Mouse (Mus musculus): ENCODE measurements around the gene Cytip. TPM values are rescaled to one million over a fixed set of nuclear protein-coding genes. Genes with fewer than 3 reads are reported as not detected.
"Not testable (repeated sequence)": the region's sequence is repeated elsewhere in the genome, so short reads cannot be mapped to it uniquely, and the experiment has no call there.

The Cytip gene
- polyA plus RNA-seq, 1 experiment from 2014 or later: 20.1 TPM

GRCm38 (mm10) chr2:58107887-58108286 lies 87.4 kb downstream of the Cytip start:
- not testable (repeated sequence) for H3K36me3 ChIP-seq (ENCODE audit: inconsistent target); H3K4me3 ChIP-seq (ENCODE audit: inconsistent target); H3K27ac ChIP-seq; H3K79me2 ChIP-seq (ENCODE audit: inconsistent target)
- 94% methylated on average over 3 of the region's 16 CpGs for WGBS (ENCODE audit: missing documents)

DNA sequence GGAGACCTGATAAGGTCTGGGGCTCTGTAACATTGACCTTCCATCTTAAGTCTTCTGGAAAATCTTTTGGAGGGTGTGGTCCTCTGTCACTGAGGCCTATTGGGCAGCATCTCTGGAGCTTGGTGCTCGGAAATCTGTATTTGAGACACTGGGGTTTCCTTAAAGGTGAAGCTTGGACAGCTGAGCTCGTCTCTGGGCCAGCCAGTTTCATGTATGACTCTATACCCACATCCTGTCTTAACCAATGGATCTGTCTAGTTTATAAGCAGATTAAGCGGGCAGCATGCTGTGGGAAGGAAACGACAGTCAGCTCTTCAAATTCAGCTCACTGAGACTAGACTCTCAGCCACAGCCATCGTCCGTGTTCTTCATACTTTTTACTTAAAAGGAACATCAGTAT lies 88.3 kb downstream of the Cytip start:
- Histone ChIP-seq H3K36me3 (ENCODE audit: inconsistent target) (no peaks in the 10 kb centered on the region), H3K4me3 (ENCODE audit: inconsistent target) (no peak overlapping the region), H3K79me2 (ENCODE audit: inconsistent target) (no peaks in the 10 kb centered on the region), H3K27ac (no peak overlapping the region)
- 68% methylated on average over 6 of the region's 6 CpGs for WGBS (ENCODE audit: missing documents)

GRCm38 (mm10) chr2:58094818-58095217 lies 100.5 kb downstream of the Cytip start:
- Histone ChIP-seq H3K27ac (no peak overlapping the region), H3K36me3 (ENCODE audit: inconsistent target) (no peaks in the 10 kb centered on the region), H3K79me2 (ENCODE audit: inconsistent target) (no peaks in the 10 kb centered on the region), H3K4me3 (ENCODE audit: inconsistent target) (no peak overlapping the region)
- WGBS (ENCODE audit: missing documents): 100% methylated on average over 1 of the region's 1 CpGs

- Histone ChIP-seq H3K27ac (no peak overlapping the region), H3K4me3 (ENCODE audit: inconsistent target) (no peak overlapping the region), H3K36me3 (ENCODE audit: inconsistent target) (no peaks in the 10 kb centered on the region), H3K79me2 (ENCODE audit: inconsistent target) (no peaks in the 10 kb centered on the region)
- WGBS (ENCODE audit: missing documents): 86% methylated on average over 1 of the region's 1 CpGs
These were observed 108.9 kb downstream of the Cytip start for GRCm38 (mm10) chr2:58086420-58086819.

GRCm38 (mm10) chr2:58079849-58080248 lies 115.5 kb downstream of the Cytip start:
- 82% methylated on average over 1 of the region's 1 CpGs for WGBS (ENCODE audit: missing documents)

More at GRCm38 (mm10) chr2:58079849-58080248, 115.5 kb downstream of the Cytip start:
- H3K36me3 ChIP-seq (ENCODE audit: inconsistent target): no peaks in the 10 kb centered on the region
- no peaks in the 10 kb centered on the region for H3K79me2 ChIP-seq (ENCODE audit: inconsistent target)
- no peak overlapping the region for H3K27ac ChIP-seq
- no peak overlapping the region for H3K4me3 ChIP-seq (ENCODE audit: inconsistent target)

Other genes starting within 250 kb of the Cytip start
- not detected in 3 replicates for gene Galnt5, start 197.6 kb downstream of the Cytip start, polyA plus RNA-seq (2018)
- gene Ermn, start 142.7 kb downstream of the Cytip start, polyA plus RNA-seq (2018): not detected in 3 replicates
- gene Acvr1c, start 162.4 kb upstream of the Cytip start, polyA plus RNA-seq (2018): not detected in 3 replicates

Measured in macrophage (primary cell).